Mouse (Mus musculus): ENCODE data around the gene Gli2.

GRCm38 (mm10) chr1:118891395-118891794 lies 162.0 kb downstream of the Gli2 start:
- TF ChIP-seq CTCF (IDR thresholded peaks at IDR 0.05; ENCODE audit: extremely low read depth, insufficient read depth, low read length): no peak
- TF ChIP-seq POLR2A (IDR thresholded peaks at IDR 0.05; ENCODE audit: extremely low read depth, insufficient read depth, low read length): no peak

Data from cortical plate, adult 2 months (tissue).